Mouse (Mus musculus) limb, embryonic 12.5 days (tissue): ENCODE data around the gene Cdx4. TPM values are rescaled to one million over a fixed set of nuclear protein-coding genes. Genes with fewer than 3 reads are reported as not detected.

ENCODE experiments used
- polyA plus RNA-seq: library from polyadenylated mRNA; unstranded; fragments of >200 nt; fragmentation: Nextera tagmentation; extraction: Ambion mirVana; gene quantifications from 2 replicates; pipeline ENCODE4 v1.2.1, GENCODE M21; 2016

Gene Cdx4
- polyA plus RNA-seq, 1 experiment from 2014 or later, result not detected

Other genes starting within 250 kb of the Cdx4 start
- gene Nap1l2, start 134.8 kb upstream of the Cdx4 start, polyA plus RNA-seq, result 3.5 and 4.1 TPM in 2 replicates
- 3.8 and 4.5 TPM in 2 replicates for gene Chic1, start 35.1 kb downstream of the Cdx4 start, polyA plus RNA-seq
- 0.73 and 0.79 TPM in 2 replicates for gene Tsx, start 93.1 kb downstream of the Cdx4 start, polyA plus RNA-seq
- gene Gm26992, start 100.6 kb downstream of the Cdx4 start, polyA plus RNA-seq, result not detected in 2 replicates